Mouse (Mus musculus): ENCODE measurements around the gene Uts2. TPM values are rescaled to one million over a fixed set of nuclear protein-coding genes. Genes with fewer than 3 reads are reported as not detected.

The Uts2 gene
- polyA plus RNA-seq, 1 experiment: not detected

- Histone ChIP-seq H3K36me3 (ENCODE audit: control insufficient read depth, insufficient read depth, low read length) (peaks cover 30% of the 10 kb centered on the region), H3K4me1 (ENCODE audit: control insufficient read depth, insufficient read depth, insufficient read length, low read length) (peaks cover 6% of the 10 kb centered on the region; the same call in 1 of the 2 replicates), H3K4me3 (ENCODE audit: low read depth, low read length) (peak overlapping the region; percentile 28; the same call in 1 of the 2 replicates), H3K27me3 (ENCODE audit: control insufficient read depth, insufficient read depth, low read length) (no peaks in the 10 kb centered on the region), H3K27ac (ENCODE audit: insufficient read depth, low read depth, low read length) (0 out of 2 replicates have a peak overlapping the region, but pooled peaks have one; percentile 4)
- TF ChIP-seq POLR2A (IDR thresholded peaks at IDR 0.05; ENCODE audit: low read depth, low read length) (no peak), CTCF (IDR thresholded peaks at IDR 0.05; ENCODE audit: extremely low read depth, insufficient read length, insufficient replicate concordance, low read depth, low read length) (no peak)
- 13% methylated on average over 5 of the region's 5 CpGs for WGBS
These were observed 46.4 kb downstream of the Uts2 start for GRCm38 (mm10) chr4:151043281-151043680.

GRCm38 (mm10) chr4:151044037-151044943 lies 47.4 kb downstream of the Uts2 start, which contains the start of gene Per3:
Gene Per3, minus strand, starts transcription at chr4:151044665.
- TF ChIP-seq POLR2A (IDR thresholded peaks at IDR 0.05; ENCODE audit: low read depth, low read length) (peak; percentile 83), CTCF (IDR thresholded peaks at IDR 0.05; ENCODE audit: extremely low read depth, insufficient read length, insufficient replicate concordance, low read depth, low read length) (no peak)
- WGBS: under 1% methylated on average over 78 of the region's 79 CpGs
- Histone ChIP-seq H3K4me3 (ENCODE audit: low read depth, low read length) (peak within 1 kb of the TSS; percentile 73), H3K4me1 (ENCODE audit: control insufficient read depth, insufficient read depth, insufficient read length, low read length) (peaks cover 6% of the 10 kb centered on the region; the same call in 1 of the 2 replicates), H3K27ac (ENCODE audit: insufficient read depth, low read depth, low read length) (peak within 1 kb of the TSS; percentile 94), H3K36me3 (ENCODE audit: control insufficient read depth, insufficient read depth, low read length) (peaks cover 25% of the 10 kb centered on the region), H3K27me3 (ENCODE audit: control insufficient read depth, insufficient read depth, low read length) (no peaks in the 10 kb centered on the region)

- Histone ChIP-seq H3K4me3 (ENCODE audit: low read depth, low read length) (peak overlapping the region; percentile 46), H3K36me3 (ENCODE audit: control insufficient read depth, insufficient read depth, low read length) (peaks cover 21% of the 10 kb centered on the region), H3K4me1 (ENCODE audit: control insufficient read depth, insufficient read depth, insufficient read length, low read length) (peaks cover 6% of the 10 kb centered on the region; the same call in 1 of the 2 replicates), H3K27ac (ENCODE audit: insufficient read depth, low read depth, low read length) (peak overlapping the region; percentile 61), H3K27me3 (ENCODE audit: control insufficient read depth, insufficient read depth, low read length) (no peaks in the 10 kb centered on the region)
- TF ChIP-seq CTCF (IDR thresholded peaks at IDR 0.05; ENCODE audit: extremely low read depth, insufficient read length, insufficient replicate concordance, low read depth, low read length) (no peak), POLR2A (IDR thresholded peaks at IDR 0.05; ENCODE audit: low read depth, low read length) (no peak; the same call in 1 of the 2 replicates)
- 3% methylated on average over 21 of the region's 21 CpGs for WGBS
These were observed 48.2 kb downstream of the Uts2 start for GRCm38 (mm10) chr4:151044944-151045570.

- Histone ChIP-seq H3K4me1 (ENCODE audit: control insufficient read depth, insufficient read depth, insufficient read length, low read length) (peaks cover 6% of the 10 kb centered on the region; the same call in 1 of the 2 replicates), H3K27ac (ENCODE audit: insufficient read depth, low read depth, low read length) (no peak overlapping the region), H3K36me3 (ENCODE audit: control insufficient read depth, insufficient read depth, low read length) (peaks cover 25% of the 10 kb centered on the region), H3K27me3 (ENCODE audit: control insufficient read depth, insufficient read depth, low read length) (no peaks in the 10 kb centered on the region), H3K4me3 (ENCODE audit: low read depth, low read length) (no peak overlapping the region)
- TF ChIP-seq CTCF (IDR thresholded peaks at IDR 0.05; ENCODE audit: extremely low read depth, insufficient read length, insufficient replicate concordance, low read depth, low read length): no peak
- 87% methylated on average over 3 of the region's 3 CpGs for WGBS
These were observed 49.6 kb downstream of the Uts2 start for GRCm38 (mm10) chr4:151046524-151046923.

GRCm38 (mm10) chr4:151051162-151051561 lies 54.3 kb downstream of the Uts2 start:
- peaks cover 41% of the 10 kb centered on the region for H3K36me3 ChIP-seq (ENCODE audit: control insufficient read depth, insufficient read depth, low read length)
- TF ChIP-seq POLR2A (IDR thresholded peaks at IDR 0.05; ENCODE audit: low read depth, low read length) (no peak), CTCF (IDR thresholded peaks at IDR 0.05; ENCODE audit: extremely low read depth, insufficient read length, insufficient replicate concordance, low read depth, low read length) (no peak)

More at GRCm38 (mm10) chr4:151051162-151051561, 54.3 kb downstream of the Uts2 start:
- no peak overlapping the region for H3K27ac ChIP-seq (ENCODE audit: insufficient read depth, low read depth, low read length)
- H3K27me3 ChIP-seq (ENCODE audit: control insufficient read depth, insufficient read depth, low read length): no peaks in the 10 kb centered on the region
- WGBS: 53% methylated on average over 1 of the region's 1 CpGs
- H3K4me1 ChIP-seq (ENCODE audit: control insufficient read depth, insufficient read depth, insufficient read length, low read length): peaks cover 4% of the 10 kb centered on the region; the same call in 1 of the 2 replicates
- H3K4me3 ChIP-seq (ENCODE audit: low read depth, low read length): no peak overlapping the region

Other genes with a start within 250 kb of the Uts2 start
- gene Errfi1, start 143.2 kb upstream of the Uts2 start, polyA plus RNA-seq (2012; rRNA removed): 6.6 and 26.7 TPM in 2 replicates
- gene Park7, start 82.7 kb upstream of the Uts2 start, polyA plus RNA-seq (2012; rRNA removed): 41.1 and 70.5 TPM in 2 replicates
- 0.72 and 1.3 TPM in 2 replicates for gene Tnfrsf9, start 82.5 kb upstream of the Uts2 start, polyA plus RNA-seq (2012; rRNA removed)
- gene Per3, start 47.6 kb downstream of the Uts2 start, polyA plus RNA-seq (2012; rRNA removed): 1.9 and 2.4 TPM in 2 replicates
- 16.6 and 34.5 TPM in 2 replicates for gene Vamp3, start 60.9 kb downstream of the Uts2 start, polyA plus RNA-seq (2012; rRNA removed)
- not detected in 2 replicates for gene Gm13090, start 92.5 kb downstream of the Uts2 start, polyA plus RNA-seq (2012; rRNA removed)